Mouse (Mus musculus): ENCODE data around the gene Gp1bb. TPM values are rescaled to one million over a fixed set of nuclear protein-coding genes. Genes with fewer than 3 reads are reported as not detected.

Gene Gp1bb
- polyA plus RNA-seq, 1 experiment from 2014 or later, result 1.6 TPM

DNA sequence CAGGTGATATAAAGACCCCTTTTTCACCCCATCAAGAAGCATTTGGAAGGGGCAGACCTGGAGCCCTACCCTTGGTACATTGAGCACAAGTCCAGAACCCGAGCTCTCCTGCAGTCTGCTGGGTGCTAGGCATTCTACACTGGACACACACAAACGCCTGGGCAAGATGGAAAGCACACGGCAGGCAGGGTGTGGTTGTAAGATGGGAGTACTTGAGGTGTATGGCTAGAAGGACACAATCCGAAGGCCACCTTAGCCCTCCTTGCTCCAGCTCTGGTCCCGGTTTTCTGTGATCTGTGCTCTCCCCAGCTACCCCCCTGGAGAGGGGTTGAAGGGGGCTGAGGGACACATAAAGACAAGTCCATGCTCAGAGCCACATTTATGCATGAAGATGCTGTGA is 8.1 kb upstream of the Gp1bb start:
- peak overlapping the region; percentile 34 for H3K27ac ChIP-seq (ENCODE audit: low read length)
- H3K4me1 ChIP-seq (ENCODE audit: control insufficient read depth, insufficient read depth, low read length), result peaks cover 48% of the 10 kb centered on the region
- ATAC-seq, result peak; percentile 6; the same call in 1 of the 2 replicates
- no peaks in the 10 kb centered on the region for H3K36me3 ChIP-seq (ENCODE audit: control insufficient read depth, insufficient read depth, low read length)
- H3K4me3 ChIP-seq (ENCODE audit: low read length), result peak overlapping the region; percentile 81
- WGBS, result 51% methylated on average over 5 of the region's 5 CpGs
- H3K27me3 ChIP-seq (replicated peaks; ENCODE audit: control insufficient read depth, insufficient read depth, low read length), result peaks cover 9% of the 10 kb centered on the region
- no peaks in the 10 kb centered on the region for H3K9me3 ChIP-seq (ENCODE audit: control insufficient read depth, low read length)
- H3K9ac ChIP-seq (ENCODE audit: low read depth, low read length), result peak overlapping the region; percentile 90
- peak overlapping the region; percentile 93 for H3K4me2 ChIP-seq (ENCODE audit: low read depth, low read length)

DNA sequence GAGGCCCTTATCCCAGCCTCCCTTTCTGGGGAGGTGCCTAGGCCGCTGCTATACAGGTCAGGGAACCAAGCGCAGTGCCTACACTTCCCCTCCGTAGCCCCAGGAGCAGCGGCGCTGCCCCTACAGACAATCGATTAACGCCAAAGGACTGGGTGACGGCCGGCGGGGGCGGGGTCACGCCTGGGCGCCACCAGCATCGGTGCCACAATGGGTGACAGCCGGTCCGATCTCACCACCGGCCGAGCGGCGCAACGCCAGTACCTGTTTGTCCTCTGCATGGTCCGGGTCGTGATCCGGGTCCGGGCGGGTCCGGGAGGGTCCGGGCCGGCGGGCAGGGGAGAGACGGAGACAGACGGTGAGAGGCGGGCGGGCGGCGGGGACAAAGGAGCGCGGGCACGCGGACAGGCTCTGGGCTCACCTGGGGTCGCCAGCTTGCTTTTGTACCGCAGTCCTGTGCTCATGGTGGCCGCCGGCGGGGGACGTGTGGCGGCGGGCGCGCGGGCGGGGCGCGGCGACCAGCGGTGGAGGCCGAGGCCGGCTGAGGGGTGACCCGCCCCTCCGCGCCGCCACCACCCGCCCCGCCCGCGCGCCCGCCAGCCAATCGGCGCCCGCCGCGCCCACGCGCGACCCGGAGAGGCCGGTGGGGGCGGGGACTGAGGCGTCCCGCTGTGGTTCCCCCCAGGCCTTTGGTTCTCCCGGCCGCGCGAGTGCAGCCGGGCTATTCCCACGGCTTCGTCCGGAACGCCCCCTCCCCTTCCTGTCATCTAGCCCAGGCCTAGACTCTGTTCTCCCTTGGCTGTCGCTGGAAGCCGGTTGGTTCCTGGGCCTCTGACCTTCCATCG is 7.4 kb upstream of the Gp1bb start, which contains the start of gene Sept5:
Sept5 (minus strand) TSS at position 565 of the 842 bp plus-strand sequence.
- Histone ChIP-seq H3K4me2 (ENCODE audit: low read depth, low read length) (peak within 1 kb of the TSS; percentile 93), H3K4me1 (ENCODE audit: control insufficient read depth, insufficient read depth, low read length) (peaks cover 48% of the 10 kb centered on the region), H3K4me3 (ENCODE audit: low read length) (peak within 1 kb of the TSS; percentile 81), H3K9me3 (ENCODE audit: control insufficient read depth, low read length) (no peaks in the 10 kb centered on the region), H3K27me3 (replicated peaks; ENCODE audit: control insufficient read depth, insufficient read depth, low read length) (peaks cover 14% of the 10 kb centered on the region), H3K9ac (ENCODE audit: low read depth, low read length) (peak within 1 kb of the TSS; percentile 90), H3K36me3 (ENCODE audit: control insufficient read depth, insufficient read depth, low read length) (no peaks in the 10 kb centered on the region), H3K27ac (ENCODE audit: low read length) (peak within 1 kb of the TSS; percentile 57)
- WGBS, result under 1% methylated on average over 63 of the region's 93 CpGs
- peak; percentile 62 for ATAC-seq

DNA sequence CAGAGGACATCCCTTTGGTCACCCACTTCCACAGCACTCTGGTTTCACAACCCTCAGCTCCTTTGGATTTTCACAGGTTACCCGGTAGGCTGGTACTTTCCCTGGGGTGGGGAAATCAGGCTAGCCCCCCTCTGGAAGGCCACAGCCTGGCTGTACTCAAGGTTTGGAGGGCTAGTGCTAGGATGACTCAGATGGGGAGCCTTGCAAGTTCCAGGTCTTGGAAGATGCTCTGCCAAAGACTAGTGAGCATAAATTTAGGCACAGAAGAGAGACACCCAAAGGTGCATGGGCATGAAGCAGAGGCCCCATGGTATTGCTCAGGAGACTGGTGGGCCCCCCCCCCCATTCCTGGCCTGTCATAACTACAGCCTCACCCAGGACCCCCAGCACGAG is 6.7 kb upstream of the Gp1bb start:
- peaks cover 48% of the 10 kb centered on the region for H3K4me1 ChIP-seq (ENCODE audit: control insufficient read depth, insufficient read depth, low read length)
- peaks cover 15% of the 10 kb centered on the region for H3K27me3 ChIP-seq (replicated peaks; ENCODE audit: control insufficient read depth, insufficient read depth, low read length)
- peak overlapping the region; percentile 90 for H3K9ac ChIP-seq (ENCODE audit: low read depth, low read length)
- 38% methylated on average over 2 of the region's 2 CpGs for WGBS
- no peak for ATAC-seq
- peak overlapping the region; percentile 93 for H3K4me2 ChIP-seq (ENCODE audit: low read depth, low read length)
- 0 out of 2 replicates have a peak, but pooled peaks cover 3% of the 10 kb centered on the region for H3K36me3 ChIP-seq (ENCODE audit: control insufficient read depth, insufficient read depth, low read length)
- peak overlapping the region; percentile 57 for H3K27ac ChIP-seq (ENCODE audit: low read length)
- peak overlapping the region; percentile 81 for H3K4me3 ChIP-seq (ENCODE audit: low read length)
- no peaks in the 10 kb centered on the region for H3K9me3 ChIP-seq (ENCODE audit: control insufficient read depth, low read length)

DNA sequence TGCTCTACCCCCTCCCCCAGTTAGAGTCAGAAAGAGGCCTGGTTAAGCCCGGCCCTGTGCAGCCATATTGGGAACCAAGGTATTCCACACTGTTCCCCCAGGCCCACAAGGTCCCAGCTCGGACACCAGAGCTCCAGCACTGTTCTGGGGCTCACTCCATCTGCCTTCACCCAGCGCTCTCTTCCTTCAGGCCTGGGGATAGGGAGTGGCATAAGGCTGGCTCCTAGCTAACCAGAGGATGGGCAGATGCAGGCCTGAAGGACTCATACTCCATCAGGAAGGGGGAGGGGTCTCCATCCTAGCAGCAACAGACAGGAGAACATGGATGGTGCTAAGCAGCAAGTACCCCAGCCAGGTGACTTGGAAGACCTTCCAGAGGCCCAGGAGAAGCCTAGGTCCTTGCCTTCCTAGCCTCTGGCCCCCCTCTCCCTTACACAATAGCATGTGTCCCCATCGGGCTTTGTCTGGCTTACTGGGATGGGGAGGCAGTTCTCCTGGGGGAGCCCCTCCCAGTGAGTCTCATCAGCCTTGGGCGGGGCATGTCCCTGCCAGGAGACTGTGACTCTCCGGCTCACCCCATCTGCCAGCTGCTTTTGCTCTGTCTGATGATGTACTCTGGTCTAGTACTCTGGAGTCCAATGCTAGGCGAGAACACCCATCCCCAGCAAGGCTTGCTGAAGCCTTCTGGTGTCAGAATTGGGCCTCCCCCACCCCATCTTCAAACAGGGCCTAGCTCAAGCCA is 6.2 kb upstream of the Gp1bb start:
- ATAC-seq, result peak; percentile 26
- peak overlapping the region; percentile 81 for H3K4me3 ChIP-seq (ENCODE audit: low read length)
- peaks cover 21% of the 10 kb centered on the region for H3K27me3 ChIP-seq (replicated peaks; ENCODE audit: control insufficient read depth, insufficient read depth, low read length)
- peaks cover 46% of the 10 kb centered on the region for H3K4me1 ChIP-seq (ENCODE audit: control insufficient read depth, insufficient read depth, low read length)
- 0 out of 2 replicates have a peak, but pooled peaks cover 3% of the 10 kb centered on the region for H3K36me3 ChIP-seq (ENCODE audit: control insufficient read depth, insufficient read depth, low read length)
- peak overlapping the region; percentile 90 for H3K9ac ChIP-seq (ENCODE audit: low read depth, low read length)
- no peaks in the 10 kb centered on the region for H3K9me3 ChIP-seq (ENCODE audit: control insufficient read depth, low read length)
- peak overlapping the region; percentile 93 for H3K4me2 ChIP-seq (ENCODE audit: low read depth, low read length)
- WGBS, result 63% methylated on average over 7 of the region's 7 CpGs
- peak overlapping the region; percentile 57 for H3K27ac ChIP-seq (ENCODE audit: low read length)

DNA sequence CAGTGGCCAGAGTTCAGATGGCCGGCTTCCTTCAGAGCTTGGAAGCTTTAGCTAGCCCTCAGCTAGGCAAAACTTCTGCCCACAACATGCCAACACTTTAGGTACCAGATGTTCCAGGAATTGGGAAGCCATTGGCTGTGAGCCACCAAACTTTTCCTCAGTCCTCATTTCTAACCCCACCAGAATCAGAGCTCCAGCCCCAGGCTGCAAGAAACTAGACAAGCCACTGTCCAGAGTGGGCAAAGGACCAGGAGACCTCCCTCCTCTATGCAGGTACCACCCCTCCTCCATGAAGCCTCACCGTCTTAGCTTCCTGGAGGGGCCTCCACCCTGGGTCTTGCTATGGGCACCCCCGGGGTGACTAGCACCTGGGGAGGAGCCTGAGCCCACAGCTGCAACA is 5.0 kb upstream of the Gp1bb start:
- 56% methylated on average over 3 of the region's 3 CpGs for WGBS
- Histone ChIP-seq H3K27me3 (replicated peaks; ENCODE audit: control insufficient read depth, insufficient read depth, low read length) (peaks cover 33% of the 10 kb centered on the region), H3K4me2 (ENCODE audit: low read depth, low read length) (peak overlapping the region; percentile 93), H3K4me3 (ENCODE audit: low read length) (peak overlapping the region; percentile 81), H3K9me3 (ENCODE audit: control insufficient read depth, low read length) (no peaks in the 10 kb centered on the region), H3K9ac (ENCODE audit: low read depth, low read length) (0 out of 2 replicates have a peak overlapping the region, but pooled peaks have one; percentile 90), H3K4me1 (ENCODE audit: control insufficient read depth, insufficient read depth, low read length) (peaks cover 36% of the 10 kb centered on the region), H3K27ac (ENCODE audit: low read length) (no peak overlapping the region), H3K36me3 (ENCODE audit: control insufficient read depth, insufficient read depth, low read length) (peaks cover 6% of the 10 kb centered on the region; the same call in 1 of the 2 replicates)
- no peak for ATAC-seq

DNA sequence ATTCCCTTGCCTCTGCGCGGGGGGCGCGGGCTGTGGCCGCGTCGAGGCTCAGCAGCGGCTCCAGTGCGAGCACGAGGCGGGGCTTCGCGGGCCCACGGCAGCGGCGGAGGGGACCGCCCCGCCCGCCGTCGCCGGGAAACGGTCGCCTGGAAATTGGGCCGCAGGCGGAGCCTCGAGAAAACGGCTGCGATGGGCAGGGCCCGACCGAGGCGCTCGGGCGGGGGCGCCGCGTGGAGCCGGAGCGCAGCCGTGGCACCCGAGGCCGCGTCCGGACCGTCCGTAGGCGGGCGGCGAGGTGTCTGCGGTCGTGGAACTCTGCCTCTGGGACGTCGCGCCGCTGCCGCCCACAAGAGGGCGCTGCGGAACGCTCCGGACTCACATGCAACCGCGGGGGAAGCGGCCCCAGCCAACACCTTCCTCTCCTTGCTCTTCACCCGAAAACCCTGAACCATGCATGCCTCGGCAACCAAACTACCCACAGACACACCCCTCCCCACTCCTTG is 4.2 kb upstream of the Gp1bb start, which contains the start of gene Gm49601:
Gm49601 (minus strand) TSS at position 52 of the 503 bp plus-strand sequence.
- peak within 1 kb of the TSS; percentile 90 for H3K9ac ChIP-seq (ENCODE audit: low read depth, low read length)
- H3K27ac ChIP-seq (ENCODE audit: low read length), result no peak within 1 kb of the TSS
- peak; percentile 32 for ATAC-seq
- H3K4me3 ChIP-seq (ENCODE audit: low read length), result peak within 1 kb of the TSS; percentile 81
- peaks cover 6% of the 10 kb centered on the region; the same call in 1 of the 2 replicates for H3K36me3 ChIP-seq (ENCODE audit: control insufficient read depth, insufficient read depth, low read length)
- under 1% methylated on average over 65 of the region's 65 CpGs for WGBS
- no peaks in the 10 kb centered on the region for H3K9me3 ChIP-seq (ENCODE audit: control insufficient read depth, low read length)
- peak within 1 kb of the TSS; percentile 93 for H3K4me2 ChIP-seq (ENCODE audit: low read depth, low read length)
- H3K4me1 ChIP-seq (ENCODE audit: control insufficient read depth, insufficient read depth, low read length), result peaks cover 38% of the 10 kb centered on the region
- H3K27me3 ChIP-seq (replicated peaks; ENCODE audit: control insufficient read depth, insufficient read depth, low read length), result peaks cover 40% of the 10 kb centered on the region

DNA sequence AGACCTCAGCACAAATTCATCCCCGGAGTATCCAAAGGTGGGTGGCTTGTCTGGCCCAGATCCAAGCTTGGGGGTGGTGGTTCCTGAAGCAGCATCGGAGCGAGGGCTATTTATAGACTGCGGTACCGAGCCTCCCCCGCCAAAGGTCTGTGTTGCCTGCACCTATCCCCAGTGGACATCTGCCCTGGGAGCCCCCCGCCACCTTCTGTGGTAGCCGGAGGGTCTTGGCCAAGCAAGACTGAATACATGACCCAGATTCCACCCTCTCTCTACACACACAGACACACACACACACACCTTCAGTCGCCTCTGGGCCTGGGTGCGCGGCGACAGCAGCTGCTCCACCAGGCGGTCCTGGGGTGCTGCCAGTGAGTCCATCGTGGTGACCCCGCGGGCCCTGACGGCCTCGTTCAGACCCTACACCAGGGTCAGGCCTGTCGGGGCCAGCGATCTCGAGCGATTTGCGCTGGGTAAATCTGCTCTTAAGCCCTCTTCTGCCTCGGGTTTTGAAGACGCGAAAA is 3.6 kb upstream of the Gp1bb start:
- Histone ChIP-seq H3K27ac (ENCODE audit: low read length) (no peak overlapping the region), H3K4me3 (ENCODE audit: low read length) (peak overlapping the region; percentile 60), H3K4me2 (ENCODE audit: low read depth, low read length) (peak overlapping the region; percentile 93), H3K9ac (ENCODE audit: low read depth, low read length) (peak overlapping the region; percentile 63), H3K36me3 (ENCODE audit: control insufficient read depth, insufficient read depth, low read length) (peaks cover 6% of the 10 kb centered on the region; the same call in 1 of the 2 replicates), H3K27me3 (replicated peaks; ENCODE audit: control insufficient read depth, insufficient read depth, low read length) (peaks cover 46% of the 10 kb centered on the region), H3K4me1 (ENCODE audit: control insufficient read depth, insufficient read depth, low read length) (peaks cover 44% of the 10 kb centered on the region), H3K9me3 (ENCODE audit: control insufficient read depth, low read length) (no peaks in the 10 kb centered on the region)
- no peak for ATAC-seq
- WGBS, result 23% methylated on average over 26 of the region's 26 CpGs

DNA sequence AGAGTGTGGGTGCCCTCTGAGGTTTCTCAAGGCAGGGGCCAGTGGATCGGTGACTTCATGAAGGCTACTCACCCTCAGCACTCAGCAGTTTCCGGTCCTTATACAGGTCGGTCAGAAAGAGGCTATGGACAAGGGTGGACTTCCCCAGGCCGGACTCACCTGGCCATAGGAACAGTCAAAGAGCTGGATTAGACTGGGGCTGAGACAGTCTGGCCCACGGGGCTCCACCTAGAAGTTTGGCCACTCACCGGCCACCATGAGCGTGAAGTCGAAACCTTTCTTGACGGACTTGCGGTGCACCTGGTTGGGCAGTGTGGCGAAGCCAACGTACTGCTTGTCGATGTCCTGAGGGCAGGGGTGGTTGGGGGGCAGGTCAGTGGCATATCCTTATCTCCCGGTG is 2.9 kb upstream of the Gp1bb start:
- Histone ChIP-seq H3K27me3 (replicated peaks; ENCODE audit: control insufficient read depth, insufficient read depth, low read length) (peaks cover 53% of the 10 kb centered on the region), H3K4me2 (ENCODE audit: low read depth, low read length) (no peak overlapping the region), H3K4me3 (ENCODE audit: low read length) (no peak overlapping the region), H3K9ac (ENCODE audit: low read depth, low read length) (no peak overlapping the region), H3K27ac (ENCODE audit: low read length) (no peak overlapping the region), H3K4me1 (ENCODE audit: control insufficient read depth, insufficient read depth, low read length) (peaks cover 46% of the 10 kb centered on the region), H3K9me3 (ENCODE audit: control insufficient read depth, low read length) (no peaks in the 10 kb centered on the region), H3K36me3 (ENCODE audit: control insufficient read depth, insufficient read depth, low read length) (peaks cover 6% of the 10 kb centered on the region; the same call in 1 of the 2 replicates)
- WGBS, result 66% methylated on average over 14 of the region's 14 CpGs
- no peak for ATAC-seq

DNA sequence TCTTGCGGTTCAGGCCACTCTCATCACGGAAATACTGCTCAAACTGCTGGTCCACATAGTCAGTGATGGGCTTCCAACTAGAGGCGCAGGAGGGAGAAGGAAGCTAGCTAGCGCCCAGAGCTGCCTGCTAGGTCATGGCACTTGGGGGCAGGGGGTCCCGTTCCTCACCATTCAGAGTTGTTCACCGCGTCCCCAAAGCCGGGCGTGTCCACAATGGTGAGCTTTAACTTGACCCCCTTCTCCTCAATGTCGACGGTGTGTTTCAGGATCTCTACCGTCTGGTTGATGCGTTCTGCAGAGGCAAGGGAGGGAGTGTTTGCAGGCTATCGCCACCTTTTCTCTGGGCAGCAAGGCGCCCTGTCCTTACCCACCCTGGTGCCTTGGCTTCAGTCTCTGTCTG is 2.4 kb upstream of the Gp1bb start:
- no peak overlapping the region for H3K4me3 ChIP-seq (ENCODE audit: low read length)
- no peaks in the 10 kb centered on the region for H3K9me3 ChIP-seq (ENCODE audit: control insufficient read depth, low read length)
- peaks cover 6% of the 10 kb centered on the region; the same call in 1 of the 2 replicates for H3K36me3 ChIP-seq (ENCODE audit: control insufficient read depth, insufficient read depth, low read length)
- no peak overlapping the region for H3K27ac ChIP-seq (ENCODE audit: low read length)
- no peak overlapping the region for H3K4me2 ChIP-seq (ENCODE audit: low read depth, low read length)
- ATAC-seq, result no peak
- peaks cover 46% of the 10 kb centered on the region for H3K4me1 ChIP-seq (ENCODE audit: control insufficient read depth, insufficient read depth, low read length)
- no peak overlapping the region for H3K9ac ChIP-seq (ENCODE audit: low read depth, low read length)
- H3K27me3 ChIP-seq (replicated peaks; ENCODE audit: control insufficient read depth, insufficient read depth, low read length), result peaks cover 58% of the 10 kb centered on the region
- 61% methylated on average over 15 of the region's 15 CpGs for WGBS

Measured in intestine, embryonic 16.5 days (tissue).